Mouse (Mus musculus): Measurements from ENCODE around the gene Spty2d1.

The Spty2d1 gene

GRCm38 (mm10) chr7:46987073-46987472 lies 21.1 kb downstream of the Spty2d1 start:
- DNase-seq: no peak

- DNase-seq: no peak
Measured at GRCm38 (mm10) chr7:46986646-46987045, 21.6 kb downstream of the Spty2d1 start.

GRCm38 (mm10) chr7:46985718-46986505 lies 22.3 kb downstream of the Spty2d1 start:
- no peak for DNase-seq

DNA sequence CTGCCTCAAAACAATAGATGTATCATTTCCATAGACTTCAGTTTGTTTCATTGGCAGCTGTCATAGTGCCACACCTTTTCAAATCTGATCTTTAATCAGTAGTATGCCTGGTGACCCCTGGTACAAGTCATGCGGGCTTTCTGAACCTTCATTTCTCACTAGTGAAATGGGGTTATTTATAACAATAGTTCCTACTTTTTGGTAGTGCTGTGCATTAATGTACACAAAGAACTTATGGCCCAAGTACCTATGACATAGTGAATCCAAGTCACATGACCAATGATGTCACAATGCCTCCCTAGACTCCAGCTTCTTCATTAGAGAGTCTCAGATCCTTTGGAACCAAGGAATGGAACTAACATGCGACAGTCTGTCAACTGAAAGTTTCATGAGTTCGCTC lies 24.9 kb downstream of the Spty2d1 start, which contains the start of gene Gm9999:
Gm9999 (plus strand) TSS at position 301 of the 400 bp plus-strand sequence.
- DNase-seq: no peak

DNA sequence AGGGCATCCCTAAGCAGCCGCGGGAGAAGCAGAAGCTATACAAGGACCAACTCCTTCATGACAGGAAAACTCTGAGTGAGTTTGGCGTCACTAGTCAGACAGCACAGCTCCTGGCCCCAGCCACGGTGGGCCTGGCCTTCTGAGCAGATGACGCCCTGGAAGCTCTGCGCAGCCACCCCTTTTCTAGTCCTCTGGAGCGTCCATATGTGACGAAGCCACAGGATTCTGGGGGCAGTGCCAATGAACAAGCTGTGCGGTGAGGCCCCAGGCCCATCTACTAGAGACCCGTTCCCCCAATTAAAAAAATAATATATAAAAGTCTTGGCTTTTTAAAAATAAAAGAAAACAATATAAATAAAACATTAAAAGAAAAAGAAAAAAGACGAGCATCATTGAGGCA lies 32.8 kb downstream of the Spty2d1 start:
- DNase-seq: no peak

DNA sequence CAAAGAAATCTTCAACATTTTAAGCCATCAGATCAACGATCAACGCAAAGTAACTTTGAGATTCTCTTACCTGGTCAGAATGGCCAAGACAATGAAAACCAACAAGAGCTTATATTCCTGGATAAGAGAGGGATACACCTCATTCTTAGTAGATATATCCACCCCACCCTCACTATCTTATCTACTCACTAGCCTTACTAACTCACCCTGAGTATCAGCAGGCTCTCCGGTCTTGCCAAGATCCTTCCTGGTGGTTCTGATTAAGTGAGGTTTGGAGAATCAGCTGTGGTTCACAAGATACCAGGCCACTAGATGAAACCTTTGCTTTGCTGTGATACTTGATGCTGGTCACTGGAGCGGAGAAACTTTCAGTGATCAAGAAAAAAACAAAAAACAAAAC lies 33.6 kb downstream of the Spty2d1 start:
- no peak for DNase-seq

- DNase-seq: no peak
Measured at GRCm38 (mm10) chr7:46969898-46970297, 38.3 kb downstream of the Spty2d1 start.

DNA sequence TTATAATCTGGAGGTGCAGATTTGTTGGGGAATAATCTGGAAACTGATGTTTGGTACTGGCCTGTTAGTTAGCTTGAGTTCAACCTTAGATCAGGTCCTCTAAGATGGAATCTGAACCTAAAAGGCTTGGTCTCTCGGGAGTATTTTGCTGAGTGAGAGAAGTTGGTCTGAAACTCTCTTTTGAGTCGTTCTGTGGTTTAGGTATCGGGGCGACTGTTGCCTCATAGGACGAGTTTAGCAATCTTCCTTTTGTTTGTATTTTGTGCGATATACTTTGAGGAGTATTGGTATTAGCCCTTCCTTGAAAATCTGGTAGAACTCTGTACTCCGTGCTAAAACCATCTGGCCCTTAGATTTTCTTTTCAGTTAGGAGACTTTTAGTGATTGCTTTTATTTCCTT lies 44.1 kb downstream of the Spty2d1 start:
- DNase-seq: no peak

GRCm38 (mm10) chr7:46962806-46963618 lies 45.2 kb downstream of the Spty2d1 start:
- DNase-seq: peak; percentile 77 to 78

DNA sequence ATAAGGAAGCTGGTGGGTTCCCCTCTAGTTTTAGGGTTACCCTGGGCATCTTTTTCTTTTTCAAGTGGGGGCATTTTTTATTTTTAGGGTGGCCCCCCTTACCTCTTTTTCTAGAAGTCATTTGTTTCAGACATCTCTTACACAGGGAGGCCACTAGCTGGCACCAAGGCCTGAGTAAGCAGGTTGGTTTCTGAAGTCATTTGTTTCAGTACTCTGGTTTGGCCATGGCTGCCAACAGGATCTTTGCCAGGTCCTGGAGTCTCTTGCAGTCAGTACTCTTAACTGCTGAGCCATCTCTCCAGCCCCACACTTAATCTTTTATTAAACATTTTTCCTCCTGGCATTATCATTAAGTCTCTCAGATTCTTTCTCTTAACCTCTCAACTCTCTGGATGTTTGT lies 46.1 kb downstream of the Spty2d1 start:
- DNase-seq: peak; percentile 26 to 59

DNA sequence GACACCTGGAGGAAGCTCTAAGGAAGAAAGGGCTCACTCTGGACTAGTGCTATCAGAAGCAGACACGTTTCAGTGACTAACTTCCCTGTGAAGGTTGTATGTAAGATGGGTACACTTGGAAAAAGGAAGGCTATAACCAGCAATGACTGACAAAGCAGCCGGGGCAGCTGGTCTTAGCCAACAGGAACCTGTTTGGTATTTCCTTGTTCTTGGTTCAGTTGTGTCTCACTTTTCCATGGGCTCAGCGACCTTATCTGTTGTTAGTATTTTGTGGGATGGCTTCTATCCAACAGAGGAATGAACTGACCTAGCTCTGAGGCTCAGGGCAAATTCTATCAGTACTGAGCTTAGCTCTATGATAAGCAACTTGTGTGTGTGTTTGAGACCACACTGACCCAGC lies 47.2 kb downstream of the Spty2d1 start:
- peak in 1 of 2 experiments; percentile 11 for DNase-seq

GRCm38 (mm10) chr7:46958853-46959252 lies 49.4 kb downstream of the Spty2d1 start:
- peak in 1 of 2 experiments; percentile 5 for DNase-seq

- DNase-seq: peak; percentile 97 to 99
Measured at GRCm38 (mm10) chr7:46957831-46958691, 50.1 kb downstream of the Spty2d1 start, which contains the start of gene Uevld. Uevld (minus strand) TSS chr7:46958527.
